Mouse (Mus musculus) urinary bladder, adult 2 months (tissue): ENCODE data around the gene Slc22a23. TPM values are rescaled to one million over a fixed set of nuclear protein-coding genes. Genes with fewer than 3 reads are reported as not detected.

Source experiments
- DNase-seq: peaks from one replicate; pipeline ENCODE4 v3.0.0; 2022; ENCODE audit warnings: low spot score
- polyA plus RNA-seq: library from polyadenylated mRNA; depleted of rRNA; stranded (reverse); fragments of >200 nt; gene quantifications from 2 replicates; pipeline ENCODE4 v1.2.3, GENCODE M21; 2012

Slc22a23 gene
- polyA plus RNA-seq, 1 experiment = 31.8 TPM

DNA sequence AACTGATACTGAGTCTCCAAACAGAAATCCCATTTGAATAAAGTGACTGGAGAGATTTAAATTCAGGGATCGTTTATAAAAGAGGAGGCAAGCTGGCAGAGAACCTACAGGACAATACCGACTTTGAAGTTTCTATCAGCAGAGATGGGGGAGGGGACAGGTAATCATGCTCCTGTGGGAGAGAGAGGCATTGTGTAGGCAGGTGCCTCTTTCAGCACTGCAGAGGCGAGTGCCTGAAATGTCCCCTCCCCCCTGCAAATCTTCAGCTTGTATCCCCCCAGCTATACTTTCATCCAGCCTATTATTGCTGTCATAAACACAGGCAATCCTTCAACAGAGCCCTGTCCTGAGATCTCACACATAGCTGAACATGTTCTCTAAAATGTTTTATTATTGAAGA lies 43.4 kb downstream of the Slc22a23 start:
- DNase-seq = no peak

DNA sequence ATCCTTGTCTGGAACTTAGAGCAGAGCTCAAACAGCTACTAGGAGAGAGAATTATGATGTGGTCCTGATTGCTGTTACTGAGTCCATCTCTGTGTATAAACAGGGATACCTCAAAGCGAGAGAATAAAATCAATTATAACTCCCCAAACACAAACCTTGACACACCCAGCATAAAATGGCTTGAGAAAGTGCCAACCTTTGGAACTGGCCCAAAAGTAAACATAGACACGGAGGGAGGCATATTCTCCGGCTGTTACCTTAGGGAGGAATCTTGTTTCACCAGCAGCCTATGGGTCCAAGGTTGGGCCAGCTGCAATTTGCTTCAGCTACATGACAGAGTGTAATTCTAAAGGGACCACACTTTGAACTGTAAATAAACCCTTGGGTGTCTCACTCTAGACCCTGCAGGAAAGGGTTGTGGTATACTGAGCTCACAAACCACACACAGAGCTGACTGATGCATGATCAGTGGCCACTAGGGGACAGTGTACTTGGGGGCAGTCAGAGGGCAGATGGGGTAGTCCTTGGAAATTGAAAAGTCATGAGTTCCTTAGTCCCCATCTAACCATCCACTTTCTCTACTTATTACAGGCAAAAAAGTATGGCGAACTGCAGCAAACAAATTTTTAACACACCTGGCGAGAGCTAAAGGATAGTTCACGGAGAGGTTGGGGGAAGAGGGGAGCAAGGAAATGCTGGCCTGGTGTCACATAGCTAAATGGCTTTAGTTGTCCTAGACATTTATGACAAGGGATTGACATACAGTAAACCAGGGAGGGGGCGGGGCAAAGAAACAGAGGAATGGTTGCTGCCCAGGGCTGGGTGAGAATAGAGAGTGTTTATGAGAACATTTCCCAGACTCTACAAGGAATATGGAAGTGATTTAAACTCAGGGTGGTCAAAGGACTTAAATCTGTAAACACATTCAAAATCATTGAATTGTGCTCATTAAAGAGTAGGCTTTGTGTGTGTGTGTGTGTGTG lies 45.3 kb downstream of the Slc22a23 start:
- DNase-seq = no peak

DNA sequence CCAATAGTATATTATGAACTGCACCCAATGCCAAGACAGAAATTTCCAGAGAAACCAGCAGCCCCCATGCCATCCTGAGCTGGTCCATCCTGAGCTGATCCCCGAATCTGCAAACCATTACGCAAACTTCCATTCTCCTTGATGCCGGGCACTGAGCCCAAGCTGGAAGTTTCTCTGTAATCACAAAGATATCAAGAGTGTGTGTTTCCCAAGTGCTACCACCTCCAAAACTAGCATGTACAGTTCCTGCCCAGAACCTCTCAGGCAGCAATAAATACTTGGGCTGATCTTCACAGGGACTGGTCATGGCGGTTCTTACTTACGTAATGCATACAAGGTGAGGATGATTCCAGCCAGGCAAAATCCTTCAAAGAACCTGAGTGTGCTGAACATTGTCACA lies 46.3 kb downstream of the Slc22a23 start:
- DNase-seq = no peak

DNA sequence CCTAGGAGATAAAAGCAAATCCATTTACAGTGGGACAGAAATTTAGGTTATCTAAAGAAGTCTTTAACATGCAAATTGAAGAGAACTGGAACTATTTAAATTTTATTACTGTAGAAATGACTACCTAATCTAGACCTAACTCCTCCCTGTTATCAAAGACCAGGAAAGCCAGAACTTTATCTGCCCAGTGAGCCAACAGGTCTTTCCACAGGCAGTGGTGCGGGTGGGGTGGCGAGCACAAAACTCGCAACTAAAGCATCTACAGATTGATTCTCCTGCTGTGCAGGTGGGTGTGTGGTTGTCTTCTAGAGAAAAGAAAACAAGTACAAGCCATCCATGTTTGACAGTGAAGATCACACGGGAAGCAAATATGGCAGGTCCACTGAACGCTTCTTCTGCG lies 46.9 kb downstream of the Slc22a23 start:
- no peak for DNase-seq

DNA sequence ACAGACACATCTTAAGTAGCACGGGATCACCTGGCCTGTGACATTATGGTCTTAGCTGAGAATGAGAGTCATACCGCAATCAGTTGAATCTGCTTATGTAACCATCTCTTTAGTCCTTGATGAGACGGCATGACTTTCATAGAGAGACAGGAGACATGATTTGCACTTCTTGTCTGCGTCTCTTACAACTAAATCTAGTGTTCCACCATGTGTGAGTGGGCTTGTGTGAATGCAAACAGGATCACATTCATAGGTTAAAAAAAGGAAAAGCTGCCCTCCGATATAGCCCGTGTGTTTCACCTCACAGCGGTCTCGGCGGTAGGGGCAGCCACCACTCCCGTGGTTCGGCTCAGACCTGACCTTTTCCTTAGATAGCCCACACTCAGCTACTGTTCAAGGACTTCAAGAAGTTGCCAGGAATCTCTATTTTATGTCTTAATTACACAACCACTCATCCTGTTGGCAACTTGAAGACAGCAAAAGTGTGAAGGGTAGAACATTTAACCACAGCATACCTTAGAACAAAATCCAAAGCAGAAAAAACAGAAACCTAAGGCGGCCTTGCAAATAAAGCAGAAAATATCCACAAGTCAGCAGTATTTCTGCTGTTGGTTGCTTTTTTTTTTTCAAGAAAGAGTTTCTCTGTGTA lies 49.1 kb downstream of the Slc22a23 start:
- no peak for DNase-seq

DNA sequence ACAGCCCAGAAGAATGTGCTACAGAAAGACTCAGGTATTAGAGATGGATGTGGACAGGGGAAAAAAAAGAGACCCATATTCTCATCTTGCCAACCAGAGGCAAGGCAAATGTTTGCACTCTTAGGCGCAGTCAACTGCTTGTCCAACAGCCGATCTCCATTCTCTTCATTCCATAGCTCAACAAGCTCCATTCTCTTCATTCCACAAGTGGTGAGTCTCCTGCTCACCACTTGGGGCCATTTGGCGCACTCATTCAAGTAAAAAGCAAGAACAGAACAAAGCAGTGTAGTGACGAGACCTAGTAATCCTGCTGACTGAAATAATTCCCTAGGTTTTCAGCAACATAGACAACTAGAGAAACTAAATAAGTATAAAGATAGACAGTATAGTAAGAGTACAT lies 50.8 kb downstream of the Slc22a23 start:
- DNase-seq = no peak

DNA sequence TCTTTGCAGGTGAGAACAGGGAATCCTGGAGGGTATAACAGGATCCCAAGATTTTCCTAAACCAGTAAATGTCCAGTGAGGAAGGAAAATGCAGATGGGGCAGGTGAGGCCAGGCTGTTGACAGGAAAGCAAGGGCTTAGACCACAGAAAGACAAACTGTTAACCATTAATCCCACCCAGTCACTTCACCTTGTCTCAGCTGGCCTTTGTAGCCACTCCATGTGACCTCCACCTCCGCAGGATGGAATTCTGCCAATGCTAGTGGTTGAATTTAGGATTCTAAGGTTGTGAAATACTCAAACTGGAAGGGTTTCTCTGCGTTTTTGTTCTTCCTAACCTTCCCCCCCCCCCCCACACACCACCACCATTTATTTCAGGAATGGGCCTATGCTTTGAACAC lies 52.9 kb downstream of the Slc22a23 start:
- no peak for DNase-seq

DNA sequence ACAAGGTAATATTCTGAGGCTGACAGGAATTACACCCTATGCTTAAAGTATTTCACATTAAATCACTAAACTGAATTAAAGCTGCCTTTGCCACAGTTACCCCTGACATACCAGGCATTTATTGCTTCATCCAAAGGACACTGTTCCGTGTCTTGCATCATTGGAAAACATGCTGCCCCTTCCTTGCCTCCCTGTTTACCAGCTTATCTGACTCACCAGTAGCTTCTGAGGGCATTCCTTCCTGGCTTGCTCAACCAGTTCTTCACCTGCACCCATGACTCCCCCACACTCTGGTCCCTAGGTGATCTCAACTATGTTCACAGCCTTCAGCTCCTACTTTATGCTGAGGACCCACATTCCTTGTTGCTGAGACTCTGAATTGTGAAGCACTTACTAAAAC lies 54.6 kb downstream of the Slc22a23 start:
- no peak for DNase-seq

DNA sequence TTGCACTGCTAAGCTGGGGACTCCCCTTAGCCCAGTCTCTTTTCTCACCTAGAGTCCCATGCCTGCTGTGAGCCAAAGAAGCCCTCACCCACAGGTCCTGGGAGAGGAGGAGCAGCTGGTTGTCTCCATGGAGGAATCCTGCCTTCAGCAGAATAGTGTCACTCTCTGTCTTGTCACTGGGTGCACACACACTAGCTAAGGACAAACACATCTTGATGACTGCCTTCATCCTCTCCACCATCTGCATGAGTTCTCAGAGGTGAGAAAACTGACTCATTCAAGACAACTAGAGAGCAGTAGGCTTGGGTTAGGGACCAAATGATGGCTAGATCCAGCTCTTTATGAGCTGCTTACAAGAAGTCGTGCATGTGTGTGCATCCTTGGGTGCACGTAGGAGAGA lies 55.4 kb downstream of the Slc22a23 start:
- no peak for DNase-seq

DNA sequence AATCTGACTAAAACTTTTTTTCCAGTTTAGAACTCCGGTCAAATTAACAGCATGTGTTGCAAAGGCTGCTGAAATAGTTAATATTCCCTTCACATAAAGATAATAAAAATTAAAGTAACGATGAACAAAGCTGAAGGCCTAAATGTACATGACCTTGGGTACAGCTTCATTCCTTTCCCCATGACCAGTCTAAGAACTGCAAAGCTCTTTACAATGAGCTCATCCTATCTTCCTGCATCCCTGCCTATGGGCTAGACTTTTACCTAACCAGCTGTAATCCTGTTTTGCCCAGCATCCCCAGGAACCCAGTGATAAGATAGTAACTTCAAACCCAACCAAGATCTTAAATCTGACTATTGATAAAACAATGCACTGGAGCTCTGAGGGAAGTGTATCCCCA lies 56.9 kb downstream of the Slc22a23 start:
- DNase-seq = no peak

DNA sequence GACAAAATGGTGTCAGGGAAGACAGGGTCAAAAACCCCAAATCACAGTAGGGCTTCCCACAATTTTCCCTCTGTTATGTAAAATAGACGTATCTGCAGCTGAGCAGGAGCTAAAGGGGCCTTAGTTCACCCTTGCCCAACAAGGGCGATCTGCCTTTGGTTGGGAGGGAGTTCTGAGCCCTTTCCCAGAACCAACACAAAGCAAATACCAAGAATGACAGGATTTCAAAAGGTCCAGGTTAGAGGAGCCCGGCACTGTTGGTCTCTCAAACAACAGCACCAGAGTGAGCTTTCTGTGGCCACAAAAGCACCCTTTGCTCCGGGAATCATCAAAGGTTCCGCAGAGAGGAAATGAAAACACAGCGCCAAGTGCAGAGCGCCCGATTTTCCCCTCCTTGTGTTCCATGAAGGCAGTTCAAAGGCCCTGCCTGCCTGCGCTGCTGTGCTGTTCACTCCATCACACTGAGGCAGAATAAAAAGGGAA lies 57.3 kb downstream of the Slc22a23 start:
- DNase-seq = no peak

DNA sequence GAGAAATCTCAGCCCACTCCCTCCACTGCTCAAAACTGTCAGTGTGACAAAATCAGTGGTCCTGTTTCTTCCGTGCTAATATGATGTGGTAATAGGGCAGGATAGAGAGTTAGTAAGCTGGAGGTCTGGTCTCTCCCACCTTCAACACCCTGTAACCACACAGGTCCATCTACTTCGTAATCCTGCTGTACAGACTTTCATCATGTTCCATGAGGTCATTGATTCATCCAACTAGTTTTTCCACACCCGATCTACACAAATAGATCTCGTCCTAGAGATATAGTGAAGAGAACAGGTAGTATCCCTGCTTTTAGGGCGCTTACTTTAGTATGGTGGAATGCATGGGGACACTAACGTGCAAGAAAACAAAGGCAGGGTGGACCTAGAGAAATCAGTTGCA lies 63.6 kb downstream of the Slc22a23 start:
- no peak for DNase-seq

DNA sequence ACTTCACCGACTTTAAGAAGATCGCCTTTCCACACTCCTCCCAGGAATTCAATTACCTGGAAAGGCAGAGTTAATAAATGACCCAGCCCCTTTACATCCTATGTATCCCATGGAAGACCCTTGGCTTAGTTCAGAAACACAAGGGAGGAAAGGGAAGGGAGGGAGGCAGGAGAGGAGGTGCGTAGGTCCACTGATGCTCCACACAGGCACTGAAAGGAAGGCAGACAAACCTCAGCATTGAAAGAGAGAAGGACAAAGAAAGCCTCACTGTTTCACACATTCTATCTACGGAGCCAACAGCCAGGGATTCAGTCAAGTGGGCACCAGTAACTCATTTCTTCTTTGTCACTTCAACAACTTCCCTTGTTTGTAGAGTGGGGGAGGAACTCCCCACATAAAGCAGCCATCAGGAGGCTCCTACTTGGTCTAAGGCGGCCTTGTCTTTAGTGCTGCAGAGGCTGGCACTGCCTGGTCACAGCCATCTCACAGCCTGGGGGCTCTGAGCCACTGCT lies 66.2 kb downstream of the Slc22a23 start:
- DNase-seq = no peak

DNA sequence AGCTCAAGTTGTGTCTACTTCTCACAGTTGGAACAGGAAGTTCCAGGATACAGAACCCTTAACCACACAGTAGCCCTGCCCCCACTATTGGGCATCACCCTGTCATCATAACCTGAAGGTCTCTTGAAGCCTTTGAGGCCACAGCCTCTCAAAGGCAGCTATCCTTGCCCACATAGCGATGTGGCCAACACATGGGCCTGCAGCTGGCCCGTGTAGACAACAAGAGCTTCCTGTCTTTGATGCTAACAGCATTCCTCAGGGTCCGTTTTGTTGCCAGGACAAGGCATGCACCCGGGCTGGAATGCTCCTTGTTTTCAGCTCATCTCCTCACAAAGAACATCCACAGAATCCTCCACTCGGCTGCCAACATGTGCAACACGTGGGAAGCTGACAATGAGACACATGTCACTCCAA lies 66.7 kb downstream of the Slc22a23 start:
- no peak for DNase-seq

DNA sequence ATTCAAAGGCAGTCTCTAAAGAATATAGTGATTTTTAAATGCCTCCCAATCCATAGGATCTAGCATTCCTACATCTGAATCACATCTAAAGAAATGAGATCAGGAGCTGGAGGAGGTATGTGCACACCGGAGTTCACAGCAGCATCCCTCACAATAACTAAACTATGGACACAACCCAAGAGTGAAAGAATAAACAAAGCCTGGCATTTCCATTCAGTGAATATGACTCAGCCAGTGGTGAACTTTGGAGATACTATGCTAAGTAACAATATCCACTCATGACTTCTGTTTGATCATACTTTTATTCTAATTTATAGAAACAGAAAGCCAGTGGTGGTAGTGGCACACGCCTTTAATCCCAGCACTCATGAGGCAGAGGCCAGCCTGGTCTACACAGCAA lies 67.4 kb downstream of the Slc22a23 start:
- DNase-seq = no peak

DNA sequence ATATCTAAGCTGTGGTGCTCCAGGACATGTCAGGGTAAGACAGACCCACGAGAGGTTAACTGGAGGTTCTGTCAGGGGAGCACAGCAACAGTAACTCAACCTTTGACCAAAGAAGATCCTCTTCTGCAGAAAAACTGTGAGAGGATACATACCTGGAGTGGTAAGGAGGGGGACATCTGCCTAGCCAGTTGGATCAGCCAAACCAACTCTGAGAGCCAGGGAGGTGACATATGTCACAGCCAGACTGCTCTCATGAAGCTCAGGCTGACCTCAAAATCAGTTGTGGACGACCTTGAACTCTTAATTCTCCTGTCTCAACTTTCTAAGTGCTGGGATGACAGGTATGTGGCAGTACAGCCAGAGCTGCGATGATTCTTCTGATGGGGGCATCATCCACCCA lies 68.0 kb downstream of the Slc22a23 start:
- DNase-seq = no peak

DNA sequence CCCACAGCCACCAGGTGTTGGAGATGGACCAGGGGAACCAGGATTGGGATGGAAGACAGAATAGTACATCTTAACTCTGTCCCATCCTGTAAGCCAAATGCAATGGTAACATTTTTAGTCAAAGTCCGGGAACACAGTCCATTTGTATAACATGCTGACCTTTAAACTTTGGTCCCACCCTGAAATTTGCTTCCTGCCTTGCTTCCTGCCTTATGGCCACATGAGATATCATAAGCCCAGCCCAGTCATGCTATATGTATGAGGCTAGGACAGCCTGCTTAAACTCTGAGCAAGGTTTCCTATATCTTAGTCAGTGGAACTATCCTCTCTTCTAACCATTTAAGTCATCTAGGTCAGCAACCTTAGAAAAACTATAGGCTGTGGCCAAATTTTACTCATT lies 70.1 kb downstream of the Slc22a23 start:
- no peak for DNase-seq

DNA sequence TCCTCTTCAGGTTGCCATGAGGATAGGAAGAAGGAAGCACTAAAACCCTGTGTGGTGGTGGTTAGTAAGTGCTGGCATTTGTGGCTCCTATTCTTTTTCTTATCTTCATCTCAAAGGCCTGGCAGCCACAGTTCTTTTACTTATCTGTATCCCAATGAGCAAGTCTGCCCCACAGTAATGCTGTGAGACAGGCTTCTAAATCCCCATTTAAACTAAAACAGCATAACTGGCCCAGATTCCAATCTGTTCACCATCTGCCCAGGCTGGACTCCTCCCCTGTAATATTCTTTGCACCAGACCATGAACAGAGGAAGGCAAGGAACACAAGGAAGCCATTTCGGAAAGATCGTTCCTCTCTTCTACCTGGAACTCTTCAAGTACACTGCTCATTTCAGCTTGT lies 70.6 kb downstream of the Slc22a23 start:
- no peak for DNase-seq

DNA sequence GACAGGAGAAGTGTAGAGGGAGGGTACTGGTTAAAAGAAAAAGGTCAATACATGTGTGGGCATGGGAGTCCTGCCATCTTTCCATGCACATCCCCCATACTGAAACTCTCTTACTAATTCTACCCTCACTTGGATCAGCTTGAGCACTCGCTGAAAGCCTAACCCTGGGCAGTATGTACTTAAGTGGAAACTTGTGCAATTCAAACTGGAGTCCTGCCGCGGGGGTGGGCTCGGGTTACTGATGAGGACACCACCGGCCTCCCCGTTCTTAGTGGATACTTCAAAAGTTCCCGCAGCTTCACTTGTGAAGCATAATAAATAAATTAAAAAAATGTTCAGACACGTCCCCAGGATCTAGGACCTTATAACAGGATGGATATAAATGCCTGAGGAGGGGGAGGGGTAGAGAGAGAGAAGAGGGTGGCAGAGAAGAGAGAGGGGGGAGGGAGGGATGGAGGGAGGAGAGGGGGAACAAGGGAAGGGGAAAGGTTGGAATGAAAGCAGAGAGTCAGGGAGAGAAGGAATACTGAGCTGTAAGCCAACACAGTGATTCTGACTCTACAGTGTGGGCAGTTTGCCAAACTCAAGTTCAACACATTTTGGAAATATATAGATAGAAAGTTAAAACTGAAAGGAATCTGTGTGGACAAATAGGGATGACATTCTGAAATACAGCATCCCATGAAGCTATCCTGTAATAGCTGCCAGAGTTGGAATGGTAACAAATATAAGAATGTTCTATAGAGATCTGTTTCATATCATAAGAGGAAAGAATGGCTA lies 72.5 kb downstream of the Slc22a23 start:
- DNase-seq = no peak

DNA sequence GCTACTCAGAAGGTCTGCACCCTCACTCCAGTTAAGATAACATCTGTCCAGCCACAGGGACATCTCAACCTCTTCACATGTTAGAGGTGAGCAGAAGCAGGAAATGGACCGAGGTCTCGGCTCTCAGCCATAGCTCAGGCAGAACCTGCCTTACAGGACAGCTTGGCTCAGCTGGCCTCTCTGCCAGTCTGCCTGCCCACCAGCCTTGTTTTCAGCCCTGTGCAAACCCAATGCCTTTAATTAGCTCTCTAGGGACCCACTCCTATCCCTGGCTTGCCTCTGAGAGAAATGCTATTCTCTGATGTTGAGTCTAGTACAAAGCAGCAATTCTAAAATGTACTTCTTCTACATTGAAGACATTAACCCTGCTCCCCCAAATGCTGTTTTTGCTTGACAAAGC lies 73.3 kb downstream of the Slc22a23 start:
- no peak for DNase-seq

DNA sequence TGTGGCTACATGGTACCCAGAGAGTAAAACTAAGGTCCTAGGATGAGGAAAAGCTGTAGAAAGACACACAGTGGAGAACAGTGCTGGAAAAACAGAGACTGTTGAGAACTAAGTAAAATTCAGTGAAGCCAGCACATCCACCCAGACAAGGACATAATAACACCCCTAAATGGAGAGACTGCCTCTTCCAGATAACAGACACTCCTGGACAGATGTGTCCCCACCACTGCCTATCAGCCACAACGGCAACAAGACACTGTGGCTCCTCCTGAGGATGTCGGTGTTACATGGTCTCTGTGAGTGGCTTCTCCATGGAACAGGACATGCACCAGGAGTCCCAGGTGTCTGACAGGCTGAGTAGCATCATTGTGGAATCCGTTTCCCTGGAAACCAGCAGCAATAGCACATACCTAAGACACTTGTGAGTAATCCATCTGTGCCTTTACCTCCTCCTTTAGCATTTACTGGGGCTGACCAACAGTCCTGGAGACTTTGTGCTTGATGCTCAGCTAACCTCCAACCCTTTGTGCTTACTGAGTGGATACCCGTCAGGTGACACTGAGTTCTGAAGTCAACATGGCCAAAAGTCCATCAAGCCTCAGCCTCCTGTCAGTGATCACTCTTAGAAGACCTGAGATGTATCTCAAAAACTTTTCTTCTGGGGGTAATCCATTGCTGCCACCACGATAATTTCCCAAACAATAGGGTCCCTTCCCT lies 73.9 kb downstream of the Slc22a23 start:
- DNase-seq = no peak
